Mouse (Mus musculus) G1E-ER4 (cell line): ENCODE measurements around the gene Pdzrn3. TPM values are rescaled to one million over a fixed set of nuclear protein-coding genes. Genes with fewer than 3 reads are reported as not detected.

Source experiments
- GATA1 ChIP-seq: IDR thresholded peaks from one replicate; pipeline ENCODE4 v1.8.0; 2012; ENCODE audit warnings: low read length, inconsistent platforms
- polyA plus RNA-seq: library from polyadenylated mRNA; stranded (reverse); fragments of >175 nt; gene quantifications from 2 replicates; pipeline ENCODE4 v1.2.3, GENCODE M21; 2012

The Pdzrn3 gene
- polyA plus RNA-seq, 1 experiment: not detected

DNA sequence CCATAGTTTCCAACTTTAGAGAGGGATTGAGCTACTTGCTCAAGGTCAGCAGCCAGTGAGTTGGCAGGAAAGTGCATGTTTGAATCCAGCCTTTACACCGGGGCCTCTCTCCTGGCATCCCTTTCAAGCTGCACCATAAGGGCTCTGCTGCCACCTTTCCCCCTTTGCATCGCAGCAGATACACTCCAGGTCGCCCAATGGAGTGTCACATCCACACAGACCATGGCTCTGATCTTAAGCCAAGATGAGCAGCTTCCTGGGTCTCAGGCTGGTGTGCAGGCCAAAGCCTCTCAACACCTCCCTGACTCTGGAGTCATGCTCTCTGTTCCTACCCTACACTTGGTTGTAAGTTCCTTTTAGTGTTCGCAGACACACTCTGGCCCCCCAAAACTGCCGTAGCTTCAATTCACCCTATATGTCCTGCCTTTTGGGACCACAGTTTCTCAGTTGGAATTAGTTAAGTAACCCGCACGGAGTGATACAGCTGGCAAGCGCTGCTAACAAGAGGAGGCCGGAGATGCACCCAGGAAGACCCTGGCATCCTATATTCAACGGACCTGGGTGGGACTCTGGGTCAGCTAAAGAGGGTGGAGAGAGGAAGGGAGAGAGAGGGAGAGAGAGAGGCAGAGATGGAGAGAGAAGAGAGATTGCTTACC, 1.1 kb downstream of the Pdzrn3 start:
- TF ChIP-seq GATA1: no peak

DNA sequence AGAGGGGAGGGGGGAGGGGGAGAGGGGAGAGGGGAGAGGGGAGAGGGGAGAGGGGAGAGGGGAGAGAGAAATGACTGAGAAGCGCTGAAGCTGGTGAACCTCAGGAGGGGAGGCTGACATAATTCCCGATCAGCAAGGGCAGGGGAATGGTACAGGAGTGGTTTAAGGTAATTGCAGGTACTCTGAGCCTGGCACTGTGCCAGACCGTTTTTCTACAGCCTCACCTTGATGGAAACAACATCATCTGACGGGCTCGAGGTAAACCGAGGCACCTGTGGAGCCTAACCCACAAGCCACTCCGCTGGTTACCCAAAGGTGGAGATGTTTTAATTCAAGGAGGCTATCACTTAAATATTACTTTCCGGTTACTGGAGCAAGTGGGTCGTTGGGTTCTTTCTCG, 1.6 kb downstream of the Pdzrn3 start:
- no peak for TF ChIP-seq GATA1

GRCm38 (mm10) chr6:101374721-101375120, 3.0 kb downstream of the Pdzrn3 start:
- TF ChIP-seq GATA1: no peak

- TF ChIP-seq GATA1: no peak
Measured at GRCm38 (mm10) chr6:101374186-101374585, 3.5 kb downstream of the Pdzrn3 start.

DNA sequence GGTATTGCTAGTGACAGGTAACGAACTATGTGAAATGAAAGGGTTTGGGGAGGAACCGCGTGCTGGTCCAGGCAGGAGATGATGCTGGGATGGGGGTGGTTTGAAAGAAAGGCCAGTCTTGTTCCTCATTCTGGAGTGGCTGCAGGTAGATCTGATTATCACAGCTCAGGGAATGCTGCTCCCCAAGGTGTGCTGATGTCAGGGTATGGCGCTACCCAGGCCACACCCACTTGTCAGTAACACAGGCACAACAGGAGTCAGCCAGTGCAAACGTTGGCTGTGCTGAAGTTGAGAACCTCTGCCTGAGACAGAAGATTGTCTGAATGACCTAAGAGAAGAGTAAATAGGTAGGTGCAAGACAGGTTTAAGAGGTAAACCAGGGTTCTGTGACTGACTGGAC, 4.7 kb downstream of the Pdzrn3 start:
- TF ChIP-seq GATA1: no peak

DNA sequence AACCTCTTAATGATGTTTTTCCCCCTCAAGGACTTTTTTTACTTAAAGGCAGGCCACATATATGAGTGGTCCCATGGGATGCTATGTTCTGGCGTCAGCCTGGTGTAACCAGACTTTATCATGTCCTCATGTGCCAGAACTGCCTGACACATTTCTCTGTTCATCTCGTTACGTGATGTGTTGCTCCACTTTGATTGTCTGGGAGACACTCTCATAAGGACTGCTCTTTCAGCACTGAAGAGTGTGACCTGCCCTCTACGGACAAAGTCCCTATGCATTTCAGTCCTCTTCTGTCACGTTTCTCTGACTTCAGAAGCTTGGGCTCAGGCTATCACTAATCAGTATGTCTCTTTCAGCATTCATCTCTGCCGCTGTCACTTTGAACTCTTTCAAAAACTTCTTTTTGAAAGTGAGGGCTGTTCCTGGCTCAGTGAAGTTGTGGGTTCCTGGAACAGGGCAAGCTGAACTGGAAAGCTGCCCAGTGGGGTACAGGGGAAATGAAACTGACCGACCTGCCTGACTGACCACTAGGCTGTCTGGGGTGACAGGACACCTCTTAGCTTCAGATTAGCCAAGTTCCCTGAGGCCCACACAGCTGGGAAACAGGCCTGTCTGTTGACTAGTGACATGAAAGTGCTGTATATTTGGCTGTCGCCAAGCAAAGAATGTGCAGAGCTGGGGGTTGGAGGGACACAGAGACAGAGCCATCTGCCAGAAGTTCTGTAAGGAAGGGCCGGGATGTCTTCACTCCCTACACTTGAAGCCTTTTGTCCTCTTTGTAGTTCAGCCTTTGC, 10.7 kb downstream of the Pdzrn3 start:
- TF ChIP-seq GATA1: no peak

GRCm38 (mm10) chr6:101365795-101366194, 11.9 kb downstream of the Pdzrn3 start:
- no peak for TF ChIP-seq GATA1

DNA sequence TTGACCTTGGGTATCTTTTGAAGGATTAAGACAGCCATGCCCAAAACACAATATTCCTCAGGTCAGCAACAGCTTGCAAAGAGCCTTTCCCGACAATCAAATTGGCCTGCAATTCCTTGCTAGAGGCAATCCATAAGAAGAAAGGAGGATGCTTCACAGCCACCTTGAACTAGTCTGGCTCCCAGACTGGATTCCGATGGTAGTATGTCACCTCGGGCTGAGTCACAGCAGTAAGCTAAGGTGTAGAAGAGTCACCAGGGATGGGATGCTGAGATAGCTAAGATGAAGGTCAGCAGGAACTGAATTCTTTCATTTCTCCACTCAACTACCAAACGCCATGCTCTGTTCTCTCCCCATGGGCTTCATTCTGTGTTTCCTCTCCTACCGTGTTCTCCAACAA, 13.8 kb downstream of the Pdzrn3 start:
- TF ChIP-seq GATA1: no peak

DNA sequence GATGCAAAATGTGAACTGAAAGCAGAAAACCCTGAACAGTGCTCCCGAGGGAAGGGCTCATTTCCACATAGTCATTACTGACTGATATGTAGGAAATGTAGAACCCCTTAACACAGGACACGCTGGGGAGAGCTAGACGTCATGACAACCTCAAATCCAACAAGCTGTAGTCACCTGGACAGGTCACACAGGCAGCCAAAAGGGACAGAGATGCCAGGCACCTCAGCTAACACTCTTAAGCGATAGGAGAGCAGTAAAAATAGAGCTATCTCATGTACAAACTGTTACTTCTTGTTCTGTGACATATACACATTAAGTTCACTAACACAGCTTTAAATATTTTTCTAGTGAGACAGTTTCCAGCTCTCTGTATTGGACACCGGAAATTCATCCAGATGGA, 15.0 kb downstream of the Pdzrn3 start:
- no peak for TF ChIP-seq GATA1

- TF ChIP-seq GATA1: no peak
Measured at GRCm38 (mm10) chr6:101362268-101362667, 15.4 kb downstream of the Pdzrn3 start.

GRCm38 (mm10) chr6:101360211-101360737, 17.4 kb downstream of the Pdzrn3 start:
- no peak for TF ChIP-seq GATA1

GRCm38 (mm10) chr6:101359646-101360045, 18.1 kb downstream of the Pdzrn3 start:
- no peak for TF ChIP-seq GATA1

DNA sequence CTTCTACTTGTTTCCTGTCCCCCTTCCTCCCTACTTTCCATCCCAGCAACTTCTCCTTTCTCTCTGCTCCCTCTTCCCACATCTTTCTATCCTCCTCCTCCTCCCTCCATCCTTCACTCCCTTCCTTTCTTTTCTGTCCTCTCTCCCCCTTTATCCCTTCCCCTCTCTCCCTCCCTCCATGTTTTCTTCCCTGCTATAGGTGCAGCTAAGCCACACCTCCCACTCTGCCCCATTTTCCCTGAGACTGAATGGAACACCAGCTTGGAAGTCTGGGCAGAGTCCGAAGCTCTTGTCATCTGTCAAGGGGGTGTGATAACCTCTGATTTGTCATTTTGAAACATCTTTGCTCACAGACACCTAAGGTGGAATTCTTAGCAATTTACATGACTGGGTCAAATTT, 22.8 kb downstream of the Pdzrn3 start:
- no peak for TF ChIP-seq GATA1

DNA sequence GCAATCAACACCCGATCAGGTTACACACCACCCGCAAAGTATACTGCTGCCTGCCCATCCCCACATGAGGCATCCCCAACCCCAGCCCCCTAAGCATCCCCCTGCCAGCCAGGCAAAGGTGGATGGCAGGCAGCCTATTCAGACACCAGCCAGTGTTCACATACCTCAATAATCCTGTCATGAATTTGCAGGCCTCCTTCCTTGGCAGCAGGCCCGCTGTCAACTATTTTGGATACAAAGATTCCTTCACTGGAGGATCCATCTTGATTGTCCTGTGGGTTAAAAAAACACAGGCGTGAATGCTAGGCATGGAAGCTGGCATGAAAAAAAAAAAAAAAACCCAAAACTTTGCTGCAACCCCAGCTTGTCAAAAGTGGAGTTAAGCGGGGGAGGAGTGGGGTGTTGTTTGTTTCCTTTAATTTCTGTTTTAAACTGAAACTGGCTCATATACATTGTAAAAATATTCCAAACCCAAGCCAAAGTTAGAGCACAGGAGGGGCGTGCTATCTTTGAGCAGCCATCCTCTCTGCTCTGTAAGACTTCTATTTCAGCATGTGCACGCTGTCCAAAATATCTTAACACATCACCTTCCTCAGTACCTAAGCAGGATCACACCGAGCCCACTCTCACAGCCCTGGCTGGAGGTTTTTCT, 23.3 kb downstream of the Pdzrn3 start:
- no peak for TF ChIP-seq GATA1

DNA sequence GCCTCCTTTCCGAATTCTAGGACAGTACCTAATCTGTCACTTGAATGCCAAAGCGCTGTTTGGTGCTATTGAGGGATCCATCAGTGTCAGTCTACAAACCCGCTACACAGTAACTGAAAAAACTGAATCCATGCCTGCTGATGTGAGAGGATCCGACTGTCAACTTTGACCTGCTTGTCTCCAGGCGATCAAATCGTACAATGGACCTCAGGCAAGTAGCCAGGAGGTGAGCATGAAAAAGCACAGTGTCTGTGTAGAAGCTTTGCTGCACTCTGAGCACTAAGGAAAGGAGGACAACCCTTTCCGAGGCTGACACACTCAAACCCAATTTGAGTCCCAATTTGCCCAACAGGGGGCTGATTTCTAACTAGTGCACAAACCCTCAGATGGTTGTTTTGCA, 24.0 kb downstream of the Pdzrn3 start:
- no peak for TF ChIP-seq GATA1

GRCm38 (mm10) chr6:101352626-101353025, 25.1 kb downstream of the Pdzrn3 start:
- no peak for TF ChIP-seq GATA1
